Mouse (Mus musculus) intestine, postnatal 0 days (tissue): ENCODE results near the gene Arhgap18. TPM values are rescaled to one million over a fixed set of nuclear protein-coding genes. Genes with fewer than 3 reads are reported as not detected.

ENCODE experiments used
- ATAC-seq: fragments of 200-750 bp; cut with Nextera tagmentation; 2 replicates; pipeline ENCODE4 v1.8.0; 2017; ENCODE audit warnings: mild to moderate bottlenecking, moderate TSS enrichment, moderate library complexity
- H3K27ac ChIP-seq: fragments of 300-500 bp; sonication (generic); 2 replicates; pipeline ENCODE4 v1.5.1; 2014; ENCODE audit warnings: mild to moderate bottlenecking, low read depth, low read length, moderate library complexity
- H3K27me3 ChIP-seq: fragments of 300-500 bp; sonication (generic); replicated peaks from 2 replicates; pipeline ENCODE4 v1.6.1; 2014; ENCODE audit warnings: low read length, mixed read lengths; ENCODE audit not compliant: control insufficient read depth, insufficient read depth
- H3K36me3 ChIP-seq: fragments of 300-500 bp; sonication (generic); 2 replicates; pipeline ENCODE4 v1.6.1; 2014; ENCODE audit warnings: mild to moderate bottlenecking, moderate library complexity; ENCODE audit not compliant: control insufficient read depth, insufficient read depth
- H3K4me1 ChIP-seq: fragments of 300-500 bp; sonication (generic); replicated peaks from 2 replicates; pipeline ENCODE4 v1.6.1; 2014; ENCODE audit warnings: antibody characterized with exemption, low read length, mixed read lengths; ENCODE audit not compliant: control insufficient read depth, insufficient read depth
- H3K4me2 ChIP-seq: fragments of 300-500 bp; sonication (generic); replicated peaks from 2 replicates; pipeline ENCODE4 v1.6.1; 2014; ENCODE audit warnings: low read depth, mild to moderate bottlenecking, moderate library complexity
- H3K4me3 ChIP-seq: fragments of 300-500 bp; sonication (generic); 2 replicates; pipeline ENCODE4 v1.5.1; 2014; ENCODE audit warnings: low read depth, low read length
- H3K9ac ChIP-seq: fragments of 300-500 bp; sonication (generic); 2 replicates; pipeline ENCODE4 v1.6.1; 2014; ENCODE audit warnings: mild to moderate bottlenecking, low read depth, low read length
- H3K9me3 ChIP-seq: fragments of 300-500 bp; sonication (generic); 2 replicates; pipeline ENCODE4 v1.6.1; 2016; ENCODE audit warnings: mixed run types; ENCODE audit not compliant: control insufficient read depth
- CTCF ChIP-seq: sonication (generic); IDR thresholded peaks from 2 replicates; pipeline ENCODE4 v1.5.1; 2016; ENCODE audit warnings: low read depth, mild to moderate bottlenecking, control low read depth, antibody characterized with exemption, moderate library complexity
- WGBS: fragments of 180-500 bp; shearing (Covaris S2); extraction: QIAGEN DNeasy Blood & Tissue Kit; methylation state at CpG from one replicate; pipeline ENCODE4 v1.1.7; 2014; 5-methylcytosine and 5-hydroxymethylcytosine counted together
- polyA plus RNA-seq: library from polyadenylated mRNA; unstranded; fragments of >200 nt; fragmentation: Nextera tagmentation; extraction: Ambion mirVana; gene quantifications from 2 replicates; pipeline ENCODE4 v1.2.1, GENCODE M21; 2015

Arhgap18 gene
- polyA plus RNA-seq, 1 experiment from 2014 or later, result 30.5 TPM

- 81% methylated on average over 1 of the region's 1 CpGs for WGBS
- no peak for ATAC-seq
Measured at GRCm38 (mm10) chr10:26863982-26864381, 110.8 kb downstream of the Arhgap18 start.

GRCm38 (mm10) chr10:26870802-26871201 is 117.6 kb downstream of the Arhgap18 start:
- no peak for TF ChIP-seq CTCF
- 48% methylated on average over 2 of the region's 2 CpGs for WGBS
- no peak overlapping the region for H3K4me2 ChIP-seq
- H3K4me1 ChIP-seq, result no peaks in the 10 kb centered on the region
- no peak overlapping the region for H3K27ac ChIP-seq
- no peaks in the 10 kb centered on the region for H3K27me3 ChIP-seq
- ATAC-seq, result no peak
- peaks cover 6% of the 10 kb centered on the region; the same call in 1 of the 2 replicates for H3K36me3 ChIP-seq
- no peaks in the 10 kb centered on the region for H3K9me3 ChIP-seq
- no peak overlapping the region for H3K4me3 ChIP-seq
- no peak overlapping the region for H3K9ac ChIP-seq

More at GRCm38 (mm10) chr10:26863982-26864381, 110.8 kb downstream of the Arhgap18 start:
- no peak overlapping the region for H3K27ac ChIP-seq
- H3K9ac ChIP-seq, result no peak overlapping the region
- H3K27me3 ChIP-seq, result no peaks in the 10 kb centered on the region
- no peaks in the 10 kb centered on the region for H3K9me3 ChIP-seq
- H3K36me3 ChIP-seq, result no peaks in the 10 kb centered on the region
- H3K4me3 ChIP-seq, result no peak overlapping the region
- H3K4me2 ChIP-seq, result no peak overlapping the region
- no peak for TF ChIP-seq CTCF
- H3K4me1 ChIP-seq, result no peaks in the 10 kb centered on the region

- Histone ChIP-seq H3K9me3 (no peaks in the 10 kb centered on the region), H3K27me3 (no peaks in the 10 kb centered on the region), H3K4me2 (no peak overlapping the region), H3K4me3 (no peak overlapping the region), H3K27ac (no peak overlapping the region), H3K36me3 (peaks cover 18% of the 10 kb centered on the region), H3K9ac (no peak overlapping the region), H3K4me1 (no peaks in the 10 kb centered on the region)
- WGBS, result 88% methylated on average over 11 of the region's 11 CpGs
- ATAC-seq, result no peak
- TF ChIP-seq CTCF, result no peak
Measured at GRCm38 (mm10) chr10:26877309-26877708, 124.1 kb downstream of the Arhgap18 start.

- Histone ChIP-seq H3K4me2 (no peak overlapping the region), H3K4me1 (no peaks in the 10 kb centered on the region), H3K9me3 (no peaks in the 10 kb centered on the region), H3K4me3 (no peak overlapping the region), H3K9ac (no peak overlapping the region), H3K36me3 (peaks cover 15% of the 10 kb centered on the region), H3K27ac (no peak overlapping the region), H3K27me3 (no peaks in the 10 kb centered on the region)
- 78% methylated on average over 9 of the region's 9 CpGs for WGBS
- no peak for TF ChIP-seq CTCF
- ATAC-seq, result no peak
Measured at GRCm38 (mm10) chr10:26878924-26879600, 125.8 kb downstream of the Arhgap18 start.

- 0 out of 2 replicates have a peak, but pooled peaks cover 3% of the 10 kb centered on the region for H3K36me3 ChIP-seq
- no peaks in the 10 kb centered on the region for H3K27me3 ChIP-seq
- 89% methylated on average over 8 of the region's 8 CpGs for WGBS
- H3K4me2 ChIP-seq, result no peak overlapping the region
- TF ChIP-seq CTCF, result no peak
- ATAC-seq, result no peak
- H3K27ac ChIP-seq, result no peak overlapping the region
- no peak overlapping the region for H3K4me3 ChIP-seq
- H3K9me3 ChIP-seq, result no peaks in the 10 kb centered on the region
- H3K9ac ChIP-seq, result no peak overlapping the region
- no peaks in the 10 kb centered on the region for H3K4me1 ChIP-seq
Measured at GRCm38 (mm10) chr10:26884949-26885348, 131.7 kb downstream of the Arhgap18 start.

GRCm38 (mm10) chr10:26889226-26889625 is 136.0 kb downstream of the Arhgap18 start:
- 64% methylated on average over 6 of the region's 6 CpGs for WGBS
- no peak for TF ChIP-seq CTCF
- no peak overlapping the region for H3K9ac ChIP-seq
- H3K36me3 ChIP-seq, result 0 out of 2 replicates have a peak, but pooled peaks cover 3% of the 10 kb centered on the region
- no peak overlapping the region for H3K4me3 ChIP-seq
- H3K27ac ChIP-seq, result no peak overlapping the region
- H3K4me2 ChIP-seq, result no peak overlapping the region
- no peaks in the 10 kb centered on the region for H3K27me3 ChIP-seq
- no peaks in the 10 kb centered on the region for H3K9me3 ChIP-seq
- ATAC-seq, result no peak
- no peaks in the 10 kb centered on the region for H3K4me1 ChIP-seq
